Mouse (Mus musculus) MEL (cell line): ENCODE data around the gene Pim1. TPM values are rescaled to one million over a fixed set of nuclear protein-coding genes. Genes with fewer than 3 reads are reported as not detected.

Experiments used
- DNase-seq: peaks from one replicate; pipeline ENCODE4 v3.0.0; 2011; ENCODE audit warnings: low read depth, low spot score
- H3K27ac ChIP-seq: 2 replicates; pipeline ENCODE4 v1.5.1; 2012; ENCODE audit warnings: low read depth, mild to moderate bottlenecking, control low read depth, low read length, moderate library complexity; ENCODE audit not compliant: control insufficient read depth
- H3K27me3 ChIP-seq, 2 experiments: fragments of 150-350 bp in 1 of 2; sonication (generic) in 1 of 2; 2 replicates each; pipeline ENCODE4 v1.6.1; 2012; ENCODE audit warnings: low read length in 2 of 2, mild to moderate bottlenecking in 2 of 2, improper control_type of control experiment in 1 of 2, moderate library complexity in 1 of 2; ENCODE audit not compliant: insufficient read depth in 2 of 2, control insufficient read depth in 1 of 2
- H3K36me3 ChIP-seq, 2 experiments: 2 replicates each; pipeline ENCODE4 v1.6.1; 2012 to 2014; ENCODE audit warnings: low read length in 2 of 2, improper control_type of control experiment in 1 of 2, inconsistent platforms in 1 of 2, mild to moderate bottlenecking in 1 of 2; ENCODE audit not compliant: insufficient read depth in 2 of 2, control insufficient read depth in 1 of 2
- H3K4me1 ChIP-seq, 2 experiments: fragments of 150-350 bp in 1 of 2; sonication (generic) in 1 of 2; 2 replicates each; pipeline ENCODE4 v1.6.1; 2012; ENCODE audit warnings: low read length in 2 of 2, improper control_type of control experiment in 1 of 2, mild to moderate bottlenecking in 1 of 2; ENCODE audit not compliant: insufficient read depth in 2 of 2, control insufficient read depth in 1 of 2
- H3K4me3 ChIP-seq, 2 experiments: fragments of 150-350 bp in 1 of 2; sonication (generic) in 1 of 2; 2 replicates each; pipeline ENCODE4 v1.5.1; 2012; ENCODE audit warnings: low read depth in 2 of 2, low read length in 2 of 2, mild to moderate bottlenecking in 2 of 2, moderate library complexity in 2 of 2, control low read depth in 1 of 2, improper control_type of control experiment in 1 of 2; ENCODE audit not compliant: control insufficient read depth in 1 of 2, insufficient read depth in 1 of 2
- H3K79me2 ChIP-seq: 2 replicates; pipeline ENCODE4 v1.6.1; 2012; ENCODE audit warnings: mild to moderate bottlenecking, low read length, moderate library complexity; ENCODE audit not compliant: control insufficient read depth, poor library complexity, insufficient read depth
- H3K9ac ChIP-seq: 2 replicates; pipeline ENCODE4 v1.6.1; 2012; ENCODE audit warnings: low read depth, mild to moderate bottlenecking, control low read depth, low read length, moderate library complexity; ENCODE audit not compliant: control insufficient read depth, poor library complexity, severe bottlenecking
- H3K9me3 ChIP-seq: fragments of 150-350 bp; sonication (generic); replicated peaks from 2 replicates; pipeline ENCODE4 v1.6.1; 2012; ENCODE audit warnings: mild to moderate bottlenecking, low read length, improper control_type of control experiment, moderate library complexity; ENCODE audit not compliant: insufficient read depth
- BHLHE40 ChIP-seq: IDR thresholded peaks from 2 replicates; pipeline ENCODE4 v1.6.1; 2012; ENCODE audit warnings: low read depth, mild to moderate bottlenecking, inconsistent platforms, low read length, improper control_type of control experiment, borderline replicate concordance
- CHD1 ChIP-seq: IDR thresholded peaks from 2 replicates; pipeline ENCODE4 v1.6.1; 2012; ENCODE audit warnings: low read depth, mild to moderate bottlenecking, inconsistent platforms, low read length, improper control_type of control experiment
- CHD2 ChIP-seq: IDR thresholded peaks from 2 replicates; pipeline ENCODE4 v1.6.1; 2011; ENCODE audit warnings: low read length, improper control_type of control experiment
- CTCF ChIP-seq, 3 experiments: IDR thresholded peaks in 2 of 3; conservative IDR thresholded peaks in 1 of 3; 2 replicates each; pipeline ENCODE4 v1.5.1; 2011 to 2012; ENCODE audit warnings: low read length in 3 of 3, low read depth in 2 of 3, mild to moderate bottlenecking in 2 of 3, improper control_type of control experiment in 1 of 3, inconsistent platforms in 1 of 3, mixed read lengths in 1 of 3, moderate library complexity in 1 of 3; ENCODE audit not compliant: control insufficient read depth in 1 of 3, insufficient read depth in 1 of 3, poor library complexity in 1 of 3, severe bottlenecking in 1 of 3
- E2F4 ChIP-seq: IDR thresholded peaks from 2 replicates; pipeline ENCODE4 v1.6.1; 2011; ENCODE audit warnings: low read depth, low read length, improper control_type of control experiment, borderline replicate concordance
- ELF1 ChIP-seq: IDR thresholded peaks from 2 replicates; pipeline ENCODE4 v1.6.1; 2014; ENCODE audit warnings: low read depth, mild to moderate bottlenecking, inconsistent platforms, low read length, improper control_type of control experiment, moderate library complexity
- EP300 ChIP-seq, 2 experiments: IDR thresholded peaks; 2 replicates each; pipeline ENCODE4 v1.6.1; 2011; ENCODE audit warnings: improper control_type of control experiment in 2 of 2, low read length in 2 of 2, low read depth in 1 of 2, mild to moderate bottlenecking in 1 of 2
- ETS1 ChIP-seq: IDR thresholded peaks from 2 replicates; pipeline ENCODE4 v1.6.1; 2012; ENCODE audit warnings: low read depth, mild to moderate bottlenecking, inconsistent platforms, low read length, improper control_type of control experiment, moderate library complexity
- GABPA ChIP-seq: IDR thresholded peaks from 2 replicates; pipeline ENCODE4 v1.6.1; 2012; ENCODE audit warnings: low read depth, mild to moderate bottlenecking, inconsistent platforms, low read length, improper control_type of control experiment, moderate library complexity
- GATA1 ChIP-seq: IDR thresholded peaks from 2 replicates; pipeline ENCODE4 v1.6.1; 2011; ENCODE audit warnings: low read depth, low read length, improper control_type of control experiment
- HCFC1 ChIP-seq: IDR thresholded peaks from 2 replicates; pipeline ENCODE4 v1.6.1; 2012; ENCODE audit warnings: low read depth, mild to moderate bottlenecking, inconsistent platforms, low read length, improper control_type of control experiment, moderate library complexity
- JUND ChIP-seq: IDR thresholded peaks from 2 replicates; pipeline ENCODE4 v1.6.1; 2011; ENCODE audit warnings: low read depth, mild to moderate bottlenecking, improper control_type of control experiment, low read length
- KAT2A ChIP-seq: conservative IDR thresholded peaks from 2 replicates; pipeline ENCODE4 v1.6.1; 2012; ENCODE audit warnings: low read depth, low read length, improper control_type of control experiment, inconsistent platforms
- MAFK ChIP-seq: IDR thresholded peaks from 2 replicates; pipeline ENCODE4 v1.6.1; 2011; ENCODE audit warnings: low read depth, mild to moderate bottlenecking, low read length, improper control_type of control experiment, borderline replicate concordance
- MAX ChIP-seq: IDR thresholded peaks from 2 replicates; pipeline ENCODE4 v1.6.1; 2011; ENCODE audit warnings: low read length, improper control_type of control experiment
- MAZ ChIP-seq: IDR thresholded peaks from 2 replicates; pipeline ENCODE4 v1.6.1; 2012; ENCODE audit warnings: low read depth, mild to moderate bottlenecking, inconsistent platforms, low read length, improper control_type of control experiment
- MEF2A ChIP-seq: IDR thresholded peaks from 2 replicates; pipeline ENCODE4 v1.6.1; 2014; ENCODE audit warnings: low read depth, mild to moderate bottlenecking, inconsistent platforms, low read length, improper control_type of control experiment; ENCODE audit not compliant: poor library complexity, insufficient replicate concordance, severe bottlenecking; ENCODE audit errors: extremely low read depth
- MXI1 ChIP-seq: IDR thresholded peaks from 2 replicates; pipeline ENCODE4 v1.6.1; 2011; ENCODE audit warnings: mild to moderate bottlenecking, low read depth, low read length, improper control_type of control experiment
- MYB ChIP-seq: IDR thresholded peaks from 2 replicates; pipeline ENCODE4 v1.6.1; 2011; ENCODE audit warnings: mild to moderate bottlenecking, low read depth, low read length, improper control_type of control experiment
- MYC ChIP-seq: IDR thresholded peaks from 2 replicates; pipeline ENCODE4 v1.6.1; 2011; ENCODE audit warnings: low read depth, mild to moderate bottlenecking, low read length, improper control_type of control experiment, moderate library complexity
- NELFE ChIP-seq: IDR thresholded peaks from 2 replicates; pipeline ENCODE4 v1.6.1; 2011; ENCODE audit warnings: low read depth, low read length, improper control_type of control experiment
- POLR2A ChIP-seq, 2 experiments: IDR thresholded peaks; 2 replicates each; pipeline ENCODE4 v1.6.1; 2011 to 2012; ENCODE audit warnings: low read length in 2 of 2, mild to moderate bottlenecking in 2 of 2, control low read depth in 1 of 2, improper control_type of control experiment in 1 of 2, low read depth in 1 of 2, moderate library complexity in 1 of 2; ENCODE audit not compliant: control insufficient read depth in 1 of 2, insufficient read depth in 1 of 2, poor library complexity in 1 of 2
- POLR2AphosphoS5 ChIP-seq: IDR thresholded peaks from 2 replicates; pipeline ENCODE4 v1.6.1; 2012; ENCODE audit warnings: low read depth, borderline replicate concordance, mild to moderate bottlenecking, inconsistent platforms, low read length, moderate library complexity, mixed read lengths
- RAD21 ChIP-seq: IDR thresholded peaks from 2 replicates; pipeline ENCODE4 v1.6.1; 2011; ENCODE audit warnings: mild to moderate bottlenecking, low read depth, low read length, improper control_type of control experiment
- RCOR1 ChIP-seq: IDR thresholded peaks from 2 replicates; pipeline ENCODE4 v1.6.1; 2012; ENCODE audit warnings: low read depth, mild to moderate bottlenecking, inconsistent platforms, low read length, improper control_type of control experiment
- SIN3A ChIP-seq: IDR thresholded peaks from 2 replicates; pipeline ENCODE4 v1.6.1; 2012; ENCODE audit warnings: low read length, improper control_type of control experiment, inconsistent platforms
- SMC3 ChIP-seq: IDR thresholded peaks from 2 replicates; pipeline ENCODE4 v1.6.1; 2011; ENCODE audit warnings: low read depth, low read length, improper control_type of control experiment
- TAL1 ChIP-seq: IDR thresholded peaks from 2 replicates; pipeline ENCODE4 v1.6.1; 2012; ENCODE audit warnings: mild to moderate bottlenecking, inconsistent platforms, low read length, moderate library complexity, mixed read lengths
- TBP ChIP-seq: IDR thresholded peaks from 2 replicates; pipeline ENCODE4 v1.8.0; 2011; ENCODE audit warnings: low read depth, low read length, improper control_type of control experiment
- TCF12 ChIP-seq: IDR thresholded peaks from 2 replicates; pipeline ENCODE4 v1.6.1; 2014; ENCODE audit warnings: low read depth, mild to moderate bottlenecking, inconsistent platforms, low read length, improper control_type of control experiment, moderate library complexity
- UBTF ChIP-seq: IDR thresholded peaks from 2 replicates; pipeline ENCODE4 v1.6.1; 2012; ENCODE audit warnings: low read depth, mild to moderate bottlenecking, inconsistent platforms, low read length, improper control_type of control experiment, moderate library complexity, borderline replicate concordance; ENCODE audit not compliant: insufficient read depth
- USF1 ChIP-seq: IDR thresholded peaks from 2 replicates; pipeline ENCODE4 v1.6.1; 2014; ENCODE audit warnings: low read depth, mild to moderate bottlenecking, inconsistent platforms, low read length, improper control_type of control experiment, moderate library complexity
- USF2 ChIP-seq, 2 experiments: IDR thresholded peaks; 2 replicates each; pipeline ENCODE4 v1.6.1; 2011 to 2012; ENCODE audit warnings: improper control_type of control experiment in 2 of 2, low read length in 2 of 2, borderline replicate concordance in 1 of 2, inconsistent platforms in 1 of 2, low read depth in 1 of 2, mild to moderate bottlenecking in 1 of 2; ENCODE audit not compliant: insufficient read depth in 1 of 2
- ZC3H11A ChIP-seq: IDR thresholded peaks from 2 replicates; pipeline ENCODE4 v1.6.1; 2012; ENCODE audit warnings: low read depth, mild to moderate bottlenecking, inconsistent platforms, low read length, improper control_type of control experiment
- ZKSCAN1 ChIP-seq: IDR thresholded peaks from 2 replicates; pipeline ENCODE4 v1.6.1; 2012; ENCODE audit warnings: low read depth, mild to moderate bottlenecking, inconsistent platforms, low read length, improper control_type of control experiment, moderate library complexity
- ZMIZ1 ChIP-seq: IDR thresholded peaks from 2 replicates; pipeline ENCODE4 v1.6.1; 2012; ENCODE audit warnings: low read depth, mild to moderate bottlenecking, inconsistent platforms, low read length, improper control_type of control experiment, moderate library complexity
- polyA plus RNA-seq, 2 experiments: library from polyadenylated mRNA; stranded (reverse) in 1 of 2; unstranded in 1 of 2; fragments of >175 nt in 1 of 2; fragments of >200 nt in 1 of 2; gene quantifications; 2 replicates each; pipeline versions ENCODE4 v1.2.1 to v1.2.4; 2012; ENCODE audit warnings: low replicate concordance in 2 of 2, low read depth in 1 of 2; ENCODE audit not compliant: insufficient read length in 2 of 2, insufficient read depth in 1 of 2, missing spikeins in 1 of 2
- total RNA-seq: library from RNA; depleted of rRNA; stranded (reverse); fragments of 300-350 nt; gene quantifications from 2 replicates; pipeline ENCODE4 v1.2.3, GENCODE M21; 2012

Pim1 gene
- total and polyA plus RNA-seq, 3 experiments = 30.6 to 52.1 TPM; not detected in 1

DNA sequence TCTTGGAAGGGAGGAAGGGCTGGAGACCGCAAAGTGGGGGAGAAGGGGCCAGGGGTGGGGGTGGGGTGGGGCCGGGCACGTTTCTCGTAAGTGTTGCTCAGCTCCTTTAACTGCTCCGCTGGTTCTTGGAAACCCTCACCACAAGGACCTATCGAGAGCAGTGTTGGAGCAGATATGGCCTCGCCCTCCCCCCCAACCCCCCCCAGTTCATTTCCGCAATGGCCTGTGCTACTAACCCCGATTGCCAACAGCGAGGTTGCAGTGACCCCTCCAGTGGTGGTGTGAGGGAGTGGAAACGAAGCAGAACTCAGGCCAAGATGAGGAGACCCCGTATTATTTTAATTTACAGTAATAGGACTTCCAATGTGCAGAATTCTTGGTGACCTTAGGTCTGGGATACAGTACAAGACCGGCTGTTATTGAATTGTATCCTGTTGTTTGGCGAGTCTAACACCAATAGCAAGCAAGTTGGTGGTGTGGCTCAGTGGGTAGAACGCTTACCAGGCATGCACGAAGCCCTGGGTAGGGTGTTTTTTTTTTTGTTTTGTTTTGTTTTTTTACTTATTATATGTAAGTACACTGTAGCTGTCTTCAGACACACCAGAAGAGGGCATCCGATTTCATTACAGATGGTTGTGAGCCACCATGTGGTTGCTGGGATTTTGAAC, 10.4 kb downstream of the Pim1 start:
- no peaks in the 10 kb centered on the region for H3K9me3 ChIP-seq
- peaks cover 4 to 51% of the 10 kb centered on the region in 2 experiments; a peak in 3 of 4 replicates for H3K4me1 ChIP-seq
- peak overlapping the region; percentile 100 for H3K27ac ChIP-seq
- H3K9ac ChIP-seq = peak overlapping the region; percentile 65
- DNase-seq = peak; percentile 95
- H3K27me3 ChIP-seq = no peaks in the 10 kb centered on the region
- no peaks in the 10 kb centered on the region; the same call in 1 of the 2 replicates for H3K79me2 ChIP-seq
- H3K36me3 ChIP-seq = peaks cover 0 to 45% of the 10 kb centered on the region in 2 experiments; a peak in 2 of 4 replicates
- H3K4me3 ChIP-seq = peak overlapping the region in 1 of 2 experiments; percentile 10; a peak in 1 of 4 replicates
- TF ChIP-seq UBTF = no peak
- TF ChIP-seq HCFC1 = peak; percentile 64
- peak; percentile 66 for TF ChIP-seq TBP
- TF ChIP-seq ZKSCAN1 = no peak
- peak; percentile 71 for TF ChIP-seq ELF1
- TF ChIP-seq ZC3H11A = no peak
- no peak; the same call in 1 of the 2 replicates for TF ChIP-seq RAD21
- peak; percentile 77 for TF ChIP-seq GATA1
- no peak for TF ChIP-seq JUND
- no peak for TF ChIP-seq MEF2A
- no peak for TF ChIP-seq MAFK
- TF ChIP-seq EP300 (IDR thresholded peaks at IDR 0.05; ENCODE audit: low read depth in 1 of 2, low read length in 2 of 2) = peak; percentile 89 to 95
- peak; percentile 89 for TF ChIP-seq TCF12
- no peak for TF ChIP-seq USF1
- TF ChIP-seq USF2 (IDR thresholded peaks at IDR 0.05; ENCODE audit: borderline replicate concordance in 1 of 2, insufficient read depth in 1 of 2, low read depth in 1 of 2, low read length in 2 of 2) = no peak
- TF ChIP-seq GABPA = no peak
- TF ChIP-seq ZMIZ1 = no peak
- peak; percentile 27; the same call in 1 of the 2 replicates for TF ChIP-seq MAX
- peak; percentile 83 for TF ChIP-seq MYB
- TF ChIP-seq POLR2AphosphoS5 = no peak
- TF ChIP-seq MXI1 = 0 out of 2 replicates have a peak, but pooled peaks have one; percentile 14
- no peak for TF ChIP-seq KAT2A
- peak; percentile 62 for TF ChIP-seq TAL1
- TF ChIP-seq RCOR1 = peak; percentile 78; the same call in 1 of the 2 replicates
- peak in 2 of 3 experiments; percentile 18 to 24; a peak in 2 of 6 replicates for TF ChIP-seq CTCF (IDR thresholded peaks at IDR 0.05 in 2 of 3, conservative IDR thresholded peaks at IDR 0.05 in 1 of 3; ENCODE audit: control insufficient read depth in 1 of 3, insufficient read depth in 1 of 3, low read depth in 2 of 3, low read length in 3 of 3, poor library complexity in 1 of 3, severe bottlenecking in 1 of 3)
- no peak for TF ChIP-seq CHD1
- TF ChIP-seq CHD2 = no peak
- TF ChIP-seq MAZ = peak; percentile 90
- peak; percentile 75; the same call in 1 of the 2 replicates for TF ChIP-seq E2F4
- TF ChIP-seq SMC3 = no peak
- peak; percentile 89 for TF ChIP-seq BHLHE40
- 0 out of 2 replicates have a peak, but pooled peaks have one; percentile 28 for TF ChIP-seq MYC
- TF ChIP-seq ETS1 = peak; percentile 88
- peak in 1 of 2 experiments; percentile 38; a peak in 2 of 4 replicates for TF ChIP-seq POLR2A (IDR thresholded peaks at IDR 0.05; ENCODE audit: control insufficient read depth in 1 of 2, insufficient read depth in 1 of 2, low read depth in 1 of 2, low read length in 2 of 2, poor library complexity in 1 of 2)
- TF ChIP-seq NELFE = no peak
- TF ChIP-seq SIN3A = peak; percentile 89
